Mouse (Mus musculus) thymus, postnatal 25 days (tissue): ENCODE measurements at regions not wholly inside any gene's neighbourhood (a gene's known extent, or its start where the extent isn't known, plus 50 kb on each side); places are given as distances from the start of the nearest gene placed in this dataset.

Experiments used
- DNase-seq: peaks from one replicate; pipeline ENCODE4 v3.0.0; 2022

GRCm38 (mm10) chr10:125896646-125897045, 69.3 kb upstream of the Lrig3 start:
- no peak for DNase-seq

- no peak for DNase-seq
These were observed 66.5 kb upstream of the Lrig3 start for GRCm38 (mm10) chr10:125899504-125899903.

- DNase-seq = no peak
These were observed 65.4 kb upstream of the Lrig3 start for GRCm38 (mm10) chr10:125900562-125900961.

DNA sequence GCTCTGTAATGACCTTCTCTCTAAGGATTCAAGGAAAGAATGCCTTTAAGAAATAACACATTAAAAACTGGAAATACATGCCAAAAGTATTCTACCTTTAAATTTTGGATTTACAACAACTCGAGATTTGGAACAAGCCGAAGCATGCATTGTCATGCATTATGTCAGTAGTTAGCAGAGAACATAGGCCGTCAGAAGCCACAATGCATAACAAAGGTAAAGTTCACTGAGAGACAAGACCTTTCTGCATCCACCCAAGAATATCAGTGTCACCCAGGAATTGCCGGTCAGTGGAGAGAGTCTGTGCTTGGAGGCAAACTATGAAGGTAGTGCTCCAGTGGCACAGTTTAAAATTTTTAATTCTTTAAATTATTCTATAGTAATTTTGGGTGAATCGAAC, 63.3 kb upstream of the Lrig3 start:
- DNase-seq = no peak

GRCm38 (mm10) chr10:125912207-125912606, 53.8 kb upstream of the Lrig3 start:
- DNase-seq = no peak
